Mouse (Mus musculus) left cerebral cortex, postnatal 4 days (tissue): Measurements from ENCODE around the gene Myh6. TPM values are rescaled to one million over a fixed set of nuclear protein-coding genes. Genes with fewer than 3 reads are reported as not detected.
"Not testable (repeated sequence)": the region's sequence is repeated elsewhere in the genome, so short reads cannot be mapped to it uniquely, and the experiment has no call there.

Experiments
- DNase-seq: peaks from one replicate; pipeline ENCODE4 v3.0.0-alpha.2; 2022
- intact Hi-C: fragments of 180-260 bp; cut with DNase I; formaldehyde crosslinking; loops from one replicate; pipeline ENCODE4 v1.15.1; 2025
- total RNA-seq, 2 experiments: library from RNA; stranded (reverse); gene quantifications; 2 replicates each; pipeline ENCODE4 v1.2.3; 2021

The Myh6 gene
- total RNA-seq, 2 experiments from 2014 or later: 2.7 TPM

DNA sequence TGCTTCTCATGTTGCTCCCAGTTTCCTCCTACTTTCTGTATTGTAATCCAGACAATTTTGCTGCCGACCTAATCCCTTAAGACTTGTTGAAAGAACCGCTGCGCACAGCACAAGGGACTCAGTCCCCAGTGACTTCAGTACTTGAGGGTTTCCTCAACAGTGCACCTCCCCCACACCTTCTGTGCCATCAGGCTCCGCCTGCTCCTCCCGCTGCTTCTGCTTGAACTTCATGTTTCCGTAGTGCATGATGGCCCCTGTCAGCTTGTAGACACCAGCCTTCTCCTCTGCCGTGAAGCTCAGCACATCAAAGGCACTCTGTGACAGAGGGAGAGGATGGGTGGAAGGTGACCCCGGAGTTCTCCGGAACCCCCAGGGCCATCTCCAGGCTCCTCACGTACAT lies 6.0 kb downstream of the Myh6 start:
- no peak for DNase-seq
- intact Hi-C loops: no loop called here

DNA sequence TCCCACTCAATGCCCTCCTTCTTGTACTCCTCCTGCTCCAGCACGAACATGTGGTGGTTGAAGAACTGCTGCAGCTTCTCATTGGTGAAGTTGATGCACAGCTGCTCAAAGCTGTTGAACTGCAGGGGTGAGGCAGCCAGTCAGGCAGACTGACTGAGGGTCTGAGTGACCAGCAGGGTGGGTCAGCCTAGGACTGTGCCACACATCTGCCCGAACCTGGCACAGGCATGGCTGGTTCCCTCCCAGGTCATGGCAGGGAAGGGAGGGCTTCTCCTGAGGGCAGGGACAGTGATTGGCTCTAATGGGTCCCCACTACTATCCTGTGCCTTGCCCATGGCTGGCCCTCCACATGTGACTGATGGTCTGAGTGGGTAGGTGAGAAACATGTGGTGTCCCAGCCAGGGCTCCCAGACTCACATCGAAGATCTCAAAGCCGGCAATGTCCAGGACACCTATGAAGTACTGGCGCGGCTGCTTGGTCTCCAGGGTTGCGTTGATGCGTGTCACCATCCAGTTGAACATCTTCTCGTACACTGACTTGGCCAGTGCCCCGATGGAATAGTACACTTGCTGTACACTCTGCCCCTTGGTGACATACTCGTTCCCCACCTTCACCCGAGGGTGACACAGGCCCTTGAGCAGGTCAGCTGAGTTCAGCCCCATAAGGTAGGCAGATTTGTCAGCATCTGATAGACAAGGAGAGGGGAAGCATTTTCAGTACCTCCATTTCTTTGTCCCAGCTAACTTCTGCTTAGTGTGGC lies 6.7 kb downstream of the Myh6 start:
- DNase-seq, intact Hi-C loops: not testable (repeated sequence)

DNA sequence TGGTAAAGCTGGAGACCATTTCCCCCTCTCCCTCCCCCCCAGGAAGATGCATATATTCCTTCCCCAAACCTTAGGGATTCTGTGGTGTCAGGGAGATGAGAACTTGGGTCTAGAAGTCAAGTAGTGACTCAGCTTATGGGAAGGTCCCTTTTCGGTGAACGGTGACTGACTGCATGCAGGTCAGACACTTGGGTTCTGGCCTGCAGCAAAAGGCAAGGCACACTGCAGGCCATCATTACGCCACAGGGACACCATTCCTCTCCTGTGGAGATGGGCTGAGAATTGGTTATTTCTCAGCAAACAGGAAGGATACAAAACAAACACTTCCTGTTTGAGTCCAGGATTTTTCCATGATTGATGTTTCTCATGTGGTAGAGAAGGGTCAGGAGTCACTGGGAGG lies 7.5 kb downstream of the Myh6 start:
- intact Hi-C loops: no loop called here
- DNase-seq: no peak

GRCm38 (mm10) chr14:54958503-54958902 lies 8.2 kb downstream of the Myh6 start:
- intact Hi-C loops: no loop called here
- DNase-seq: no peak

- DNase-seq: no peak
- intact Hi-C loops: no loop called here
Measured at GRCm38 (mm10) chr14:54956533-54956932, 10.2 kb downstream of the Myh6 start.

DNA sequence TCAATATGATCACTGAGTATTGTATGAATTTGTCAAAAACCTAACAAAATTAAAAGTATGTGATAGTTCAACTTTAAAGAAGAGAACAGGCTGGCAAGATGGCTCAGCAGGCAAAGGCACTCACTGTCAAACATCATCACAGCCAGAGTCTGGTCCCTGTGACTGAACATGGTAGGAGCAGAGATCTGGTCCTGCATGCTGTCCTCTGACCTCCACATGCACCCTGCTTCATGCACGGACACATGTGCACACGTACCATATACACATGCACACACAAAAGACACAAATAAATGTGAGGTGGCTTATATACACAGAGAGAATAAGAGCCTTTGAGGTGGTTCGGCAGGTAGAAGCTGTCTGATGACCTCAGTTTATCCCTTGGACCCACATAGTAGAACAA lies 11.2 kb downstream of the Myh6 start:
- intact Hi-C loops: no loop called here
- DNase-seq: no peak

- DNase-seq: no peak
- intact Hi-C loops: no loop called here
Measured at GRCm38 (mm10) chr14:54954474-54954873, 12.3 kb downstream of the Myh6 start.

GRCm38 (mm10) chr14:54953664-54954206 lies 13.0 kb downstream of the Myh6 start:
- intact Hi-C loops: no loop called here
- no peak for DNase-seq

GRCm38 (mm10) chr14:54951587-54951986 lies 15.1 kb downstream of the Myh6 start:
- no peak for DNase-seq
- intact Hi-C loops: no loop called here

DNA sequence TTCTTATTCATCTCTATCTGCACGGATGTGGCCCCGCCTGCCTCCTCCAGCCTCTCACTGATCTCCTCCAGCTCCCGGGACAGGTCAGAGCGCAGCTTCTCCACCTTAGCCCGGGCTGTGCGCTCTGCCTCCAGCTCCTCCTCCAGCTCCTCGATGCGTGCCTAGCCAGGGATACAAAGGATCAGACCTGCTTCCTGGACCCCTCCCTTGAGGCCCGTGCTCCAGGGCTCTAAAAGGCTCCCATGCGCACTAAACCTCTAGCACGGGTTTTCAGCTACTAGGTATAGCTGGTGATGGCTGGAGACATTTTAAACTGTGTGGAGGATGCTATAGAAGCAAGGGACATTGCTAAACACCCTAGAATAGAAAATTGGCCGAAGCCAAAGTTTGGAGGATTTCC lies 16.2 kb downstream of the Myh6 start:
- intact Hi-C loops: no loop called here
- DNase-seq: no peak

DNA sequence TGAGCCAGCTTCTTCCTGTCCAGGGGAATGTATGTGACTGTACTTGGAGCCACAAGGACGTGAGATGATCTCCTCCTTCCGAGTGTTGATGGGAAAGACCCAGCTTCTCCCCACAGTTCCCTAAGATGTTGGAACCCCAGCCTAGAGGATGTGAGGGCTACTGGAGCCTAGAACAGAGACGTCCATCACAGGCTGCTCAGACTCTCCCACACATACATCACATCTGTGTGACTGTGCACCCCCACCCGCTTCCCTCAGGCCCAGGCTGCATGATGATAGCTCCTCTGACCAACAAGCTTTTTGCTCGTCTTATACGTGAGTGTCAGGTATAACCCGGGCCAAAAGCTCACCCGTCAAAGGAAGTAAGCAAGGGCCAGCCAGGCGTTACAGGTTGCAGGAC lies 17.9 kb downstream of the Myh6 start:
- DNase-seq: no peak
- intact Hi-C loops: no loop called here

DNA sequence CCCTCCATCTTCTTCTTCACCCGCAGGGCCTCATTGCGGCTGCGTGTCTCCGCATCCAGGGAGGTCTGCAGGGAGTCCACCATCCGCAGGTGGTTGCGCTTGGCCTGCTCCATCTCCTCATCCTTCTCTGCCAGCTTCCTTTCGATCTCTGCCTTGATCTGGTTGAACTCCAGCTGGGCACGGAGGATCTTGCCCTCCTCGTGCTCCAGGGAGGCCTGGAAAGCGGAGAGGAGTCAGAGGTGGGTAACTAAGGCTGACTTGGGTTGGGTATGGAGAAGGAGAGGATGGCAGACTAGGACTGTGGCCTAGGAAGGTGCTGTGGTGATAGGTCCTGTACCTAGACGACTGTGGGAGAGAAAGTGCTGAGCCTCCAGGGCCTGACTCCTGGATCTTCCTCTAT lies 19.7 kb downstream of the Myh6 start:
- DNase-seq, intact Hi-C loops: not testable (repeated sequence)

GRCm38 (mm10) chr14:54945975-54946704 lies 20.6 kb downstream of the Myh6 start:
- intact Hi-C loops: no loop called here
- no peak for DNase-seq

DNA sequence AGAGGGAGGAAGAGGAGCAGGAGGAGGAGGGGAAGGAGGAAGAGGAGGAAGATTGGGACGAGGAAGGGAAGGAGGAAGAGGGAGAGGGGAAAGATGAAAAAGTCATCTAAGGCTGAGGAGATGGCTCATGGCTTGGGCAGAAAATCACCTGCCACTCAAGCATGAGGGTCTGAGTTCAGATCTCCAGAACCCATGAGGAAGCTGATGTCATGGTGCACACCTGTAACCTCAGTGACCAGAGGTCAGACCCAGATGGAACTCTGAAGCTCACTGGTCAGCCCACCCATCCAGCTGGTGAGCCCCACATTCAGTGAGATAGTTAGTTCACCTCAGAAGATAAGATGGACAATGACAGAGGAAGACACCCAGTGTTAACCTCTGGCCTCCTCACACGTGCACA lies 21.8 kb downstream of the Myh6 start:
- intact Hi-C loops: no loop called here
- no peak for DNase-seq

DNA sequence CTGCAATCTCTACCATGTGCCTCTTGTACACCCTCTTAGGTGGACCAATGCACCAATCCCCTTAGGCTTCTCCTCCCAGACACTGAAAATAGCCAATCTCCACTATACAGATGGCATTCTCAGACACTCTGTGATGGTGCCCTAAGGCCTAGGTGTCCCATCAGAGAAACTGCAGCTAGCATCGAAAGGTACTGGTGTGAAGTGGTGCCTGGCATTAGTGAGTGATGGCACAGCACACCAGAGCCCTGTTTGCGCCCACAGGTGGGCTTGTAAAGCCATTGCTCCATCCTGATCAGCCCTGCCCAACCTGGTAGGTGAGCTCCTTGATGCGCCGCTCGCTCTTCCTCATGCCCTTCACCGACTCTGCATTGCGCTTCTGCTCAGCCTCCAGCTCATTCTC lies 22.8 kb downstream of the Myh6 start:
- intact Hi-C loops: no loop called here
- no peak for DNase-seq

DNA sequence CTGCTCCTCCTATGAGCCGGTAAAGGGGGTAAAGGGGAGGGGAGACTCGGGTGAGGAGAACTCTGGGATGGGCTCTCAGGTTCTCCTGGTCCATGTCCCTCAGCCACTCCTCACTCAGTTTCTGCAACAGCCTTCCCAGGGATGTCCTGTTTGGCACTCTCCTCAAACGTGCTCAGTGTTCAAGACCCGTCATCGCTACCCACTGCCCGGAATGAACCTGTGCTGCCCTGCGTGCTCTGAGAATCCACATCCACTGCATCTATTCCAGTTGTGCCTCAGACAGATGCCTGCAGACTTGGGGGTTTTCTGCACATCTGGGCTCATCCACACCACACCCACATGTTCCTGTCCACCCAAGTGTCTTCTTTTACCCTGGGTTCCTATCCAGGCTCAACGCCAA lies 24.2 kb downstream of the Myh6 start:
- no peak for DNase-seq
- intact Hi-C loops: no loop called here

DNA sequence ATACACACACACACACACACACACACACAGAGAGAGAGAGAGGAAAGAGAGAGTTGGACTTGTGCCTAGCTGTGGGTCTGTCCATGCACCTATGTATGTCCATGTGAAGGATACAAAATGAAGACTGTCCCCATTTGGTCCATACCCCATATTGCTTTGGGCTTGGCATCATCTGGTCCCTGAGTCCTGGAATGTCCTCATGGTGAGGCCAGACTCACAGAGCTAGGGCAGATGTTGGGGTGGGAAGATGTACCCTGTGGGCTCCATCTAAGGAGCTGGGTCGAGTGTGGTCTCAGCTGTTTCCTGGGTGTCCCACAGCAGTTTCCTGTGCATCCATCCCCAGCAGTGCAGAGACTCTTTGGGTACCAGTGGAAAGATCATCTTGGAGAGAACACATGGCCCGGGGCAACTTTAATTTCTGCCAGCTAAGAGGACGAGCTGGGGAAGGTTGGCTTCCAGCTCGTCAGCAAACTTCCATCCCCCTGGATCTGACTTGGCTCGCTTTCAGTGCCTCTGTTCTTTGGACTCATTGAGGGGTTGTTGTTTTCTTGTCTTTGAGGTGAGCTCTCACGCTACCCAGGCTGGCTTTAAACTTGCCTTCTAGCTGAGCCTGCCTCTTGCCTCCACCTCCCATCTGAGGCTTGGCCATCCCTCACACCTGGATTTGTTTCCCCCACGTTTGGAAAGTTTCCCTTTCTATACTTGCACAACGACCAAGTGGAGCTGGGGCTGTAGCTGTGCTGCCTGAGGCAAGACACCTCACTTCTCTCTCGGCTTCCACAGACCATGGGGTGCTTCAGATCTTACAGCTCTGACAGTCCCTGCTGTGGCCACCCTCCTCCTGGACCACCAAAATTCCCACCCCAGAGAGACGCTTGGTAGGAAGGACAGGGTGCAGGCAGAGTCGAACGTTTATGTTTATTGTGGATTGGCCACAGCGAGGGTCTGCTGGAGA lies 25.4 kb downstream of the Myh6 start:
- DNase-seq: no peak
- intact Hi-C loops: no loop called here

- no peak for DNase-seq
- intact Hi-C loops: no loop called here
Measured at GRCm38 (mm10) chr14:54940176-54940530, 26.6 kb downstream of the Myh6 start.

DNA sequence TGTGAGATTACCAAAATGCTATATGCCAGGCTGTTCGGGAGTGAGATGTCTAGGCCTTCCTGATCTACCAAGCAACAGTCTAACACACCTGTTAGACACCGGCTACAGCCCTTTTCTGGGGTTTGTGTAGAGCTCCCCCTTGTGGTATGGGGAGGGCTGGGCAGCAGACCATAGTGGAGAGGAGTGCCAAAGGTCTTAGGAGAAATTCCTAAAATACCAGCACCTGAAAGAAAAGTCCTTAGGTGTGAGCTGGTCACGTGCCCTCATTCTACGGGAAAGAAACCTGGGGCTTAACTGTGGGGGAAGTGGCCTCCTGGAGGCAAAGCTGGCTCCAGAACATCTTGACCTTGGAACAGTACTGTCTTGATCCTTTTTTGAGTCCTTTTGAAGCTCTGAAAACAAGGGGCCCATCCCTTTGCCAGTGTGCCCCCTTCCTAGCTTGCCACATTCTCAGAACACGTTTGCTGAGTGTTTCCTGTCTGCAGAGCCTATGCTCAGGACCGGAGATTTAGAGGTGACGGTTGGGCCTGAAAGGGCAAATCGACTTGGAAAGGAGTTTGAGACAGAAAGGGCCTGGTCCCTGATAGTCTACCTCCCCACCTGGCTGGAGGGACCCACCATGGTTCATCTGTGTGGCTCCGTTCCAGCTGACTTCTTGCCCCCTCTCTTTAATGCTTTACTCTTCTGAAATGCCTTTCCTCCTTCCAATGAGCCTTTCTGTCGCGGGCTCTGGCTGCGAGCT lies 27.1 kb downstream of the Myh6 start:
- intact Hi-C loops: no loop called here
- peak; percentile 56 for DNase-seq

GRCm38 (mm10) chr14:54938431-54939219 lies 28.1 kb downstream of the Myh6 start:
- intact Hi-C loops: no loop called here
- DNase-seq: no peak
